Mouse (Mus musculus) limb, embryonic 12.5 days (tissue): Measurements from ENCODE around the gene Cacna1d. TPM values are rescaled to one million over a fixed set of nuclear protein-coding genes. Genes with fewer than 3 reads are reported as not detected.

Experiments
- ATAC-seq: fragments of 200-750 bp; cut with Nextera tagmentation; 2 replicates; pipeline ENCODE4 v1.8.0; 2017; ENCODE audit warnings: low read depth, moderate TSS enrichment; ENCODE audit not compliant: insufficient number of reproducible peaks, insufficient read depth, low FRiP score, low TSS enrichment
- H3K27ac ChIP-seq: fragments of 300-500 bp; sonication (generic); 2 replicates; pipeline ENCODE4 v1.5.1; 2016; ENCODE audit warnings: mild to moderate bottlenecking, moderate library complexity
- H3K27me3 ChIP-seq: fragments of 300-500 bp; sonication (generic); 2 replicates; pipeline ENCODE4 v1.6.1; 2016; ENCODE audit warnings: mild to moderate bottlenecking, moderate library complexity
- H3K36me3 ChIP-seq: fragments of 300-500 bp; sonication (generic); 2 replicates; pipeline ENCODE4 v1.6.1; 2016; ENCODE audit warnings: mild to moderate bottlenecking, moderate library complexity
- H3K4me1 ChIP-seq: fragments of 300-500 bp; sonication (generic); replicated peaks from 2 replicates; pipeline ENCODE4 v1.6.1; 2016
- H3K4me2 ChIP-seq: fragments of 300-500 bp; sonication (generic); 2 replicates; pipeline ENCODE4 v1.6.1; 2016; ENCODE audit warnings: mild to moderate bottlenecking, moderate library complexity
- H3K4me3 ChIP-seq: fragments of 300-500 bp; sonication (generic); replicated peaks from 2 replicates; pipeline ENCODE4 v1.5.1; 2016; ENCODE audit warnings: mild to moderate bottlenecking
- H3K9ac ChIP-seq: fragments of 300-500 bp; sonication (generic); replicated peaks from 2 replicates; pipeline ENCODE4 v1.6.1; 2016; ENCODE audit warnings: mild to moderate bottlenecking, moderate library complexity
- H3K9me3 ChIP-seq: fragments of 300-500 bp; sonication (generic); 2 replicates; pipeline ENCODE4 v1.6.1; 2016; ENCODE audit warnings: mild to moderate bottlenecking, moderate library complexity
- WGBS: fragments of 180-500 bp; shearing (Covaris S2); methylation state at CpG from one replicate; pipeline ENCODE4 v1.1.7; 2016; 5-methylcytosine and 5-hydroxymethylcytosine counted together
- polyA plus RNA-seq: library from polyadenylated mRNA; unstranded; fragments of >200 nt; fragmentation: Nextera tagmentation; extraction: Ambion mirVana; gene quantifications from 2 replicates; pipeline ENCODE4 v1.2.1, GENCODE M21; 2016

Cacna1d gene
- polyA plus RNA-seq, 1 experiment from 2014 or later, result 3.0 TPM

- H3K27ac ChIP-seq, result no peak overlapping the region
- H3K36me3 ChIP-seq, result no peaks in the 10 kb centered on the region
- ATAC-seq, result no peak
- no peak overlapping the region for H3K9ac ChIP-seq
- no peak overlapping the region for H3K4me3 ChIP-seq
- 90% methylated on average over 4 of the region's 4 CpGs for WGBS
- H3K9me3 ChIP-seq, result no peaks in the 10 kb centered on the region
- peaks cover 11% of the 10 kb centered on the region for H3K4me1 ChIP-seq
- H3K4me2 ChIP-seq, result no peak overlapping the region
- no peaks in the 10 kb centered on the region for H3K27me3 ChIP-seq
These were observed 66.6 kb downstream of the Cacna1d start for GRCm38 (mm10) chr14:30424638-30425037.

GRCm38 (mm10) chr14:30422376-30423140 lies 68.7 kb downstream of the Cacna1d start:
- Histone ChIP-seq H3K36me3 (no peaks in the 10 kb centered on the region), H3K4me2 (no peak overlapping the region)

GRCm38 (mm10) chr14:30419458-30419857 lies 71.8 kb downstream of the Cacna1d start:
- no peaks in the 10 kb centered on the region for H3K9me3 ChIP-seq
- ATAC-seq, result no peak
- 76% methylated on average over 7 of the region's 7 CpGs for WGBS

More at GRCm38 (mm10) chr14:30422376-30423140, 68.7 kb downstream of the Cacna1d start:
- no peak overlapping the region for H3K4me3 ChIP-seq
- H3K9me3 ChIP-seq, result no peaks in the 10 kb centered on the region
- H3K4me1 ChIP-seq, result peaks cover 8% of the 10 kb centered on the region
- H3K27ac ChIP-seq, result no peak overlapping the region
- H3K9ac ChIP-seq, result no peak overlapping the region
- no peaks in the 10 kb centered on the region for H3K27me3 ChIP-seq
- no peak for ATAC-seq
- WGBS, result 84% methylated on average over 7 of the region's 7 CpGs

GRCm38 (mm10) chr14:30419046-30419445 lies 72.2 kb downstream of the Cacna1d start:
- Histone ChIP-seq H3K9ac (no peak overlapping the region), H3K9me3 (no peaks in the 10 kb centered on the region), H3K36me3 (no peaks in the 10 kb centered on the region), H3K27ac (no peak overlapping the region), H3K27me3 (no peaks in the 10 kb centered on the region), H3K4me1 (no peaks in the 10 kb centered on the region), H3K4me2 (no peak overlapping the region), H3K4me3 (no peak overlapping the region)
- WGBS, result 79% methylated on average over 6 of the region's 6 CpGs
- no peak for ATAC-seq

More at GRCm38 (mm10) chr14:30419458-30419857, 71.8 kb downstream of the Cacna1d start:
- no peak overlapping the region for H3K9ac ChIP-seq
- H3K27me3 ChIP-seq, result no peaks in the 10 kb centered on the region
- no peaks in the 10 kb centered on the region for H3K36me3 ChIP-seq
- no peak overlapping the region for H3K4me3 ChIP-seq
- no peak overlapping the region for H3K4me2 ChIP-seq
- no peaks in the 10 kb centered on the region for H3K4me1 ChIP-seq
- no peak overlapping the region for H3K27ac ChIP-seq

GRCm38 (mm10) chr14:30415830-30416229 lies 75.4 kb downstream of the Cacna1d start:
- H3K4me2 ChIP-seq, result no peak overlapping the region
- ATAC-seq, result no peak
- 91% methylated on average over 5 of the region's 5 CpGs for WGBS
- H3K36me3 ChIP-seq, result no peaks in the 10 kb centered on the region
- no peaks in the 10 kb centered on the region for H3K4me1 ChIP-seq
- H3K27me3 ChIP-seq, result no peaks in the 10 kb centered on the region
- H3K9ac ChIP-seq, result no peak overlapping the region
- no peak overlapping the region for H3K4me3 ChIP-seq
- H3K27ac ChIP-seq, result no peak overlapping the region
- H3K9me3 ChIP-seq, result no peaks in the 10 kb centered on the region

- no peaks in the 10 kb centered on the region for H3K27me3 ChIP-seq
- no peak overlapping the region for H3K27ac ChIP-seq
- no peak overlapping the region for H3K4me2 ChIP-seq
- no peak overlapping the region for H3K4me3 ChIP-seq
- no peaks in the 10 kb centered on the region for H3K4me1 ChIP-seq
- H3K36me3 ChIP-seq, result no peaks in the 10 kb centered on the region
- H3K9ac ChIP-seq, result no peak overlapping the region
- no peak for ATAC-seq
- 67% methylated on average over 2 of the region's 2 CpGs for WGBS
- H3K9me3 ChIP-seq, result no peaks in the 10 kb centered on the region
These were observed 77.1 kb downstream of the Cacna1d start for GRCm38 (mm10) chr14:30414131-30414530.

GRCm38 (mm10) chr14:30409331-30409730 lies 81.9 kb downstream of the Cacna1d start:
- H3K9ac ChIP-seq, result no peak overlapping the region
- whole genome bisulfite sequencing, result 84% methylated on average over 4 of the region's 4 CpGs
- H3K4me3 ChIP-seq, result no peak overlapping the region
- no peaks in the 10 kb centered on the region for H3K27me3 ChIP-seq
- H3K9me3 ChIP-seq, result no peaks in the 10 kb centered on the region
- H3K4me1 ChIP-seq, result no peaks in the 10 kb centered on the region
- H3K36me3 ChIP-seq, result no peaks in the 10 kb centered on the region
- no peak for ATAC-seq
- no peak overlapping the region for H3K27ac ChIP-seq
- no peak overlapping the region for H3K4me2 ChIP-seq

- Histone ChIP-seq H3K9me3 (no peaks in the 10 kb centered on the region), H3K27me3 (no peaks in the 10 kb centered on the region), H3K27ac (no peak overlapping the region), H3K9ac (no peak overlapping the region), H3K4me2 (no peak overlapping the region), H3K4me1 (no peaks in the 10 kb centered on the region), H3K36me3 (no peaks in the 10 kb centered on the region), H3K4me3 (no peak overlapping the region)
- 71% methylated on average over 8 of the region's 8 CpGs for WGBS
- no peak for ATAC-seq
These were observed 85.6 kb downstream of the Cacna1d start for GRCm38 (mm10) chr14:30405456-30406225.

- no peak overlapping the region for H3K4me3 ChIP-seq
- 88% methylated on average over 1 of the region's 1 CpGs for WGBS
- ATAC-seq, result no peak
These were observed 112.9 kb downstream of the Cacna1d start for GRCm38 (mm10) chr14:30378306-30378705.

GRCm38 (mm10) chr14:30372878-30373277 lies 118.4 kb downstream of the Cacna1d start:
- Histone ChIP-seq H3K4me2 (no peak overlapping the region), H3K36me3 (no peaks in the 10 kb centered on the region), H3K27ac (no peak overlapping the region), H3K9me3 (no peaks in the 10 kb centered on the region), H3K27me3 (no peaks in the 10 kb centered on the region), H3K4me3 (no peak overlapping the region), H3K4me1 (no peaks in the 10 kb centered on the region), H3K9ac (no peak overlapping the region)
- WGBS, result 50% methylated on average over 1 of the region's 1 CpGs
- no peak for ATAC-seq

More at GRCm38 (mm10) chr14:30378306-30378705, 112.9 kb downstream of the Cacna1d start:
- no peak overlapping the region for H3K4me2 ChIP-seq
- H3K4me1 ChIP-seq, result no peaks in the 10 kb centered on the region
- H3K27ac ChIP-seq, result no peak overlapping the region
- H3K9ac ChIP-seq, result no peak overlapping the region
- no peaks in the 10 kb centered on the region for H3K9me3 ChIP-seq
- H3K36me3 ChIP-seq, result no peaks in the 10 kb centered on the region
- no peaks in the 10 kb centered on the region for H3K27me3 ChIP-seq

GRCm38 (mm10) chr14:30371070-30371469 lies 120.2 kb downstream of the Cacna1d start:
- H3K27ac ChIP-seq, result no peak overlapping the region
- no peaks in the 10 kb centered on the region for H3K4me1 ChIP-seq
- H3K9ac ChIP-seq, result no peak overlapping the region
- no peak overlapping the region for H3K4me3 ChIP-seq
- ATAC-seq, result no peak
- no peaks in the 10 kb centered on the region for H3K36me3 ChIP-seq
- no peaks in the 10 kb centered on the region for H3K27me3 ChIP-seq
- H3K9me3 ChIP-seq, result no peaks in the 10 kb centered on the region
- 80% methylated on average over 2 of the region's 2 CpGs for WGBS
- no peak overlapping the region for H3K4me2 ChIP-seq
